Mouse (Mus musculus) frontal cortex, postnatal 36 days (tissue): ENCODE measurements around the gene Kat5.

ENCODE experiments used
- DNase-seq, 2 experiments: peaks; one replicate each; pipeline ENCODE4 v3.0.0; 2022; ENCODE audit warnings: low spot score in 2 of 2

Gene Kat5

GRCm38 (mm10) chr19:5629907-5630306 is 19.9 kb upstream of the Kat5 start:
- no peak for DNase-seq

GRCm38 (mm10) chr19:5625311-5625710 is 15.3 kb upstream of the Kat5 start:
- no peak for DNase-seq

GRCm38 (mm10) chr19:5621884-5622283 is 11.8 kb upstream of the Kat5 start:
- DNase-seq, result no peak

GRCm38 (mm10) chr19:5620007-5620406 is 10.0 kb upstream of the Kat5 start:
- no peak for DNase-seq

GRCm38 (mm10) chr19:5614953-5615352 is 4.9 kb upstream of the Kat5 start:
- DNase-seq, result no peak

- DNase-seq, result no peak
These were observed 2.9 kb upstream of the Kat5 start for GRCm38 (mm10) chr19:5612762-5613411.

- DNase-seq, result no peak
These were observed 1.9 kb upstream of the Kat5 start for GRCm38 (mm10) chr19:5611973-5612372.

GRCm38 (mm10) chr19:5609171-5609546 is 878 bp downstream of the Kat5 start:
- DNase-seq, result no peak

- no peak for DNase-seq
These were observed 1.3 kb downstream of the Kat5 start for GRCm38 (mm10) chr19:5608707-5609106.

- DNase-seq, result no peak
These were observed 2.2 kb downstream of the Kat5 start for GRCm38 (mm10) chr19:5607705-5608410.

- DNase-seq, result no peak
These were observed 3.8 kb downstream of the Kat5 start for GRCm38 (mm10) chr19:5606196-5606595.

GRCm38 (mm10) chr19:5605126-5605525 is 4.9 kb downstream of the Kat5 start:
- peak in 1 of 2 experiments; percentile 34 for DNase-seq

- no peak for DNase-seq
These were observed 6.4 kb downstream of the Kat5 start for GRCm38 (mm10) chr19:5603664-5604063.

- peak; percentile 79 to 86 for DNase-seq
These were observed 8.1 kb downstream of the Kat5 start, which contains the start of gene Rnaseh2c for GRCm38 (mm10) chr19:5601752-5602541. Gene Rnaseh2c, plus strand, starts transcription at chr19:5601873.

GRCm38 (mm10) chr19:5599224-5599623 is 10.8 kb downstream of the Kat5 start:
- DNase-seq, result no peak

- DNase-seq, result no peak
These were observed 18.1 kb downstream of the Kat5 start for GRCm38 (mm10) chr19:5591888-5592287.

- no peak for DNase-seq
These were observed 20.9 kb downstream of the Kat5 start for GRCm38 (mm10) chr19:5589159-5589558.

GRCm38 (mm10) chr19:5581995-5582394 is 28.0 kb downstream of the Kat5 start:
- DNase-seq, result no peak

GRCm38 (mm10) chr19:5580776-5581175 is 29.3 kb downstream of the Kat5 start:
- DNase-seq, result no peak

- DNase-seq, result no peak
These were observed 30.1 kb downstream of the Kat5 start for GRCm38 (mm10) chr19:5579971-5580370.

- DNase-seq, result no peak
These were observed 34.7 kb downstream of the Kat5 start for GRCm38 (mm10) chr19:5575336-5575735.

- DNase-seq, result peak; percentile 77 to 88
These were observed 37.5 kb downstream of the Kat5 start for GRCm38 (mm10) chr19:5572331-5573125.
